Mouse (Mus musculus) lung, adult 2 months (tissue): Measurements from ENCODE around the gene Bax.

Source experiments
- CTCF ChIP-seq: fragments of 200-500 bp; IDR thresholded peaks from 2 replicates; pipeline ENCODE4 v1.5.1; 2011; ENCODE audit warnings: mild to moderate bottlenecking, low read length, control low read depth; ENCODE audit not compliant: insufficient read depth
- POLR2A ChIP-seq: fragments of 200-500 bp; IDR thresholded peaks from 2 replicates; pipeline ENCODE4 v1.6.1; 2011; ENCODE audit warnings: low read depth, mild to moderate bottlenecking, control low read depth, low read length, borderline replicate concordance; ENCODE audit errors: extremely low read depth

GRCm38 (mm10) chr7:45443526-45444420, 22.9 kb downstream of the Bax start:
- TF ChIP-seq CTCF (no peak), POLR2A (no peak)
